Mouse (Mus musculus) MEL (cell line): ENCODE results near the gene Klhl5. TPM values are rescaled to one million over a fixed set of nuclear protein-coding genes. Genes with fewer than 3 reads are reported as not detected.

Experiments
- DNase-seq: peaks from one replicate; pipeline ENCODE4 v3.0.0; 2011; ENCODE audit warnings: low read depth, low spot score
- H3K27ac ChIP-seq: 2 replicates; pipeline ENCODE4 v1.5.1; 2012; ENCODE audit warnings: low read depth, mild to moderate bottlenecking, control low read depth, low read length, moderate library complexity; ENCODE audit not compliant: control insufficient read depth
- H3K27me3 ChIP-seq, 2 experiments: fragments of 150-350 bp in 1 of 2; sonication (generic) in 1 of 2; 2 replicates each; pipeline ENCODE4 v1.6.1; 2012; ENCODE audit warnings: low read length in 2 of 2, mild to moderate bottlenecking in 2 of 2, improper control_type of control experiment in 1 of 2, moderate library complexity in 1 of 2; ENCODE audit not compliant: insufficient read depth in 2 of 2, control insufficient read depth in 1 of 2
- H3K36me3 ChIP-seq, 2 experiments: 2 replicates each; pipeline ENCODE4 v1.6.1; 2012 to 2014; ENCODE audit warnings: low read length in 2 of 2, improper control_type of control experiment in 1 of 2, inconsistent platforms in 1 of 2, mild to moderate bottlenecking in 1 of 2; ENCODE audit not compliant: insufficient read depth in 2 of 2, control insufficient read depth in 1 of 2
- H3K4me1 ChIP-seq, 2 experiments: fragments of 150-350 bp in 1 of 2; sonication (generic) in 1 of 2; 2 replicates each; pipeline ENCODE4 v1.6.1; 2012; ENCODE audit warnings: low read length in 2 of 2, improper control_type of control experiment in 1 of 2, mild to moderate bottlenecking in 1 of 2; ENCODE audit not compliant: insufficient read depth in 2 of 2, control insufficient read depth in 1 of 2
- H3K4me3 ChIP-seq, 2 experiments: fragments of 150-350 bp in 1 of 2; sonication (generic) in 1 of 2; 2 replicates each; pipeline ENCODE4 v1.5.1; 2012; ENCODE audit warnings: low read depth in 2 of 2, low read length in 2 of 2, mild to moderate bottlenecking in 2 of 2, moderate library complexity in 2 of 2, control low read depth in 1 of 2, improper control_type of control experiment in 1 of 2; ENCODE audit not compliant: control insufficient read depth in 1 of 2, insufficient read depth in 1 of 2
- H3K79me2 ChIP-seq: 2 replicates; pipeline ENCODE4 v1.6.1; 2012; ENCODE audit warnings: mild to moderate bottlenecking, low read length, moderate library complexity; ENCODE audit not compliant: control insufficient read depth, poor library complexity, insufficient read depth
- H3K9ac ChIP-seq: 2 replicates; pipeline ENCODE4 v1.6.1; 2012; ENCODE audit warnings: low read depth, mild to moderate bottlenecking, control low read depth, low read length, moderate library complexity; ENCODE audit not compliant: control insufficient read depth, poor library complexity, severe bottlenecking
- H3K9me3 ChIP-seq: fragments of 150-350 bp; sonication (generic); replicated peaks from 2 replicates; pipeline ENCODE4 v1.6.1; 2012; ENCODE audit warnings: mild to moderate bottlenecking, low read length, improper control_type of control experiment, moderate library complexity; ENCODE audit not compliant: insufficient read depth
- E2F4 ChIP-seq: IDR thresholded peaks from 2 replicates; pipeline ENCODE4 v1.6.1; 2011; ENCODE audit warnings: low read depth, low read length, improper control_type of control experiment, borderline replicate concordance
- EP300 ChIP-seq, 2 experiments: IDR thresholded peaks; 2 replicates each; pipeline ENCODE4 v1.6.1; 2011; ENCODE audit warnings: improper control_type of control experiment in 2 of 2, low read length in 2 of 2, low read depth in 1 of 2, mild to moderate bottlenecking in 1 of 2
- ETS1 ChIP-seq: IDR thresholded peaks from 2 replicates; pipeline ENCODE4 v1.6.1; 2012; ENCODE audit warnings: low read depth, mild to moderate bottlenecking, inconsistent platforms, low read length, improper control_type of control experiment, moderate library complexity
- GABPA ChIP-seq: IDR thresholded peaks from 2 replicates; pipeline ENCODE4 v1.6.1; 2012; ENCODE audit warnings: low read depth, mild to moderate bottlenecking, inconsistent platforms, low read length, improper control_type of control experiment, moderate library complexity
- GATA1 ChIP-seq: IDR thresholded peaks from 2 replicates; pipeline ENCODE4 v1.6.1; 2011; ENCODE audit warnings: low read depth, low read length, improper control_type of control experiment
- HCFC1 ChIP-seq: IDR thresholded peaks from 2 replicates; pipeline ENCODE4 v1.6.1; 2012; ENCODE audit warnings: low read depth, mild to moderate bottlenecking, inconsistent platforms, low read length, improper control_type of control experiment, moderate library complexity
- MAFK ChIP-seq: IDR thresholded peaks from 2 replicates; pipeline ENCODE4 v1.6.1; 2011; ENCODE audit warnings: low read depth, mild to moderate bottlenecking, low read length, improper control_type of control experiment, borderline replicate concordance
- MAX ChIP-seq: IDR thresholded peaks from 2 replicates; pipeline ENCODE4 v1.6.1; 2011; ENCODE audit warnings: low read length, improper control_type of control experiment
- MEF2A ChIP-seq: IDR thresholded peaks from 2 replicates; pipeline ENCODE4 v1.6.1; 2014; ENCODE audit warnings: low read depth, mild to moderate bottlenecking, inconsistent platforms, low read length, improper control_type of control experiment; ENCODE audit not compliant: poor library complexity, insufficient replicate concordance, severe bottlenecking; ENCODE audit errors: extremely low read depth
- NELFE ChIP-seq: IDR thresholded peaks from 2 replicates; pipeline ENCODE4 v1.6.1; 2011; ENCODE audit warnings: low read depth, low read length, improper control_type of control experiment
- RAD21 ChIP-seq: IDR thresholded peaks from 2 replicates; pipeline ENCODE4 v1.6.1; 2011; ENCODE audit warnings: mild to moderate bottlenecking, low read depth, low read length, improper control_type of control experiment
- SMC3 ChIP-seq: IDR thresholded peaks from 2 replicates; pipeline ENCODE4 v1.6.1; 2011; ENCODE audit warnings: low read depth, low read length, improper control_type of control experiment
- UBTF ChIP-seq: IDR thresholded peaks from 2 replicates; pipeline ENCODE4 v1.6.1; 2012; ENCODE audit warnings: low read depth, mild to moderate bottlenecking, inconsistent platforms, low read length, improper control_type of control experiment, moderate library complexity, borderline replicate concordance; ENCODE audit not compliant: insufficient read depth
- ZC3H11A ChIP-seq: IDR thresholded peaks from 2 replicates; pipeline ENCODE4 v1.6.1; 2012; ENCODE audit warnings: low read depth, mild to moderate bottlenecking, inconsistent platforms, low read length, improper control_type of control experiment
- ZKSCAN1 ChIP-seq: IDR thresholded peaks from 2 replicates; pipeline ENCODE4 v1.6.1; 2012; ENCODE audit warnings: low read depth, mild to moderate bottlenecking, inconsistent platforms, low read length, improper control_type of control experiment, moderate library complexity
- ZMIZ1 ChIP-seq: IDR thresholded peaks from 2 replicates; pipeline ENCODE4 v1.6.1; 2012; ENCODE audit warnings: low read depth, mild to moderate bottlenecking, inconsistent platforms, low read length, improper control_type of control experiment, moderate library complexity
- ZNF384 ChIP-seq: IDR thresholded peaks from 2 replicates; pipeline ENCODE4 v1.6.1; 2012; ENCODE audit warnings: low read depth, mild to moderate bottlenecking, inconsistent platforms, low read length, improper control_type of control experiment
- polyA plus RNA-seq, 2 experiments: library from polyadenylated mRNA; stranded (reverse) in 1 of 2; unstranded in 1 of 2; fragments of >175 nt in 1 of 2; fragments of >200 nt in 1 of 2; gene quantifications; 2 replicates each; pipeline versions ENCODE4 v1.2.1 to v1.2.4; 2012; ENCODE audit warnings: low replicate concordance in 2 of 2, low read depth in 1 of 2; ENCODE audit not compliant: insufficient read length in 2 of 2, insufficient read depth in 1 of 2, missing spikeins in 1 of 2
- total RNA-seq: library from RNA; depleted of rRNA; stranded (reverse); fragments of 300-350 nt; gene quantifications from 2 replicates; pipeline ENCODE4 v1.2.3, GENCODE M21; 2012

Gene Klhl5
- total and polyA plus RNA-seq, 3 experiments, result 8.0 to 15.5 TPM; not detected in 1

DNA sequence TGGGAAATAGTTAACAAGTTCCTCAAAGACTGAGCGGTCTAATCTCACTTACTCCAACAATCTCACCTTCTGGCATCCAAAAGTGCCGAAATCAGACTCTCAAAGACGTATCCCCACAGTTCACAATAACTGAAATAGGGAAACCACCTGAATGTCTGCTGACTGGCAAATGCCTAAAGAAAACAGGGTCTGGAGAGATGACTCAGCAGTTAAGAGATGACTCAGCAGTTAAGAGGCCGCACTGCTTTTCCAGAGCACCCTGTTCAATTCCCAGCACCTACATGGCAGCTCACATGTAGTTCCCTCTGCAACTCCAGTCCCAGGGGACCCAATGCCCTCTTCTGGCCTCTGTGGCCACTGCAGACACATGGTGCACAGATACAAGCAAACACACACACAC is 29.3 kb upstream of the Klhl5 start:
- Histone ChIP-seq H3K79me2 (no peaks in the 10 kb centered on the region), H3K9ac (no peak overlapping the region), H3K36me3 (peaks cover 0 to 2% of the 10 kb centered on the region in 2 experiments; a peak in 1 of 4 replicates), H3K9me3 (no peaks in the 10 kb centered on the region), H3K4me3 (no peak overlapping the region), H3K27me3 (no peaks in the 10 kb centered on the region), H3K4me1 (no peaks in the 10 kb centered on the region), H3K27ac (no peak overlapping the region)
- TF ChIP-seq GATA1, result no peak
- TF ChIP-seq NELFE, result no peak
- no peak for TF ChIP-seq ZMIZ1
- TF ChIP-seq MAFK, result peak; percentile 53; the same call in 1 of the 2 replicates
- DNase-seq, result peak; percentile 34

DNA sequence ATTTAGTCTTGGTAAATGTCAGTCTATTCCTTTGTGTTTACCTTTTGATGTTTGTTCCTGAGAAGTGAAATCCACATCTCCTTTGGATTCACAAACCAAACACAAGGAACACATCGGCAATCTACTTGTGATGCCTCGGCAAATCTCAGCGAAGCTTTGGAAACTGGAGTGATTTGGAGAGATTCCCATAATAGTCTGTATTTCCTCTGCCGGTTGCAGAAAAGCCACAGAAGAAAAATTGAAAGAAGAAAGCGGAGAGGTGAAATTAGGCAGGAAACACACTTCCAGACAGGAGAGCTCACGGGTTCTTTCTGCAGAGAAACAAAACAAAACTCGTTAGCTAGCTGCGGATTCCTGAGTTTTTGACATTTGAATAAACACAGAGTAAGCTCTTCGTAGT is 27.5 kb upstream of the Klhl5 start:
- DNase-seq, result no peak
- Histone ChIP-seq H3K27me3 (no peaks in the 10 kb centered on the region), H3K4me3 (no peak overlapping the region), H3K27ac (no peak overlapping the region), H3K9ac (no peak overlapping the region), H3K9me3 (no peaks in the 10 kb centered on the region), H3K4me1 (no peaks in the 10 kb centered on the region), H3K36me3 (peaks cover 0 to 2% of the 10 kb centered on the region in 2 experiments; a peak in 1 of 4 replicates), H3K79me2 (no peaks in the 10 kb centered on the region)
- no peak for TF ChIP-seq GABPA
- TF ChIP-seq EP300 (IDR thresholded peaks at IDR 0.05; ENCODE audit: low read depth in 1 of 2, low read length in 2 of 2), result no peak
- TF ChIP-seq MEF2A, result no peak
- no peak for TF ChIP-seq ZC3H11A
- no peak for TF ChIP-seq GATA1
- no peak for TF ChIP-seq E2F4
- TF ChIP-seq HCFC1, result no peak
- no peak for TF ChIP-seq SMC3
- no peak for TF ChIP-seq ETS1
- no peak for TF ChIP-seq UBTF
- TF ChIP-seq ZNF384, result no peak
- TF ChIP-seq MAX, result no peak
- TF ChIP-seq ZKSCAN1, result no peak
- TF ChIP-seq RAD21, result no peak
